Mouse (Mus musculus) ES-Bruce4 (cell line): ENCODE data around the gene Aqr.

ENCODE experiments used
- CTCF ChIP-seq: IDR thresholded peaks from one replicate; pipeline ENCODE4 v1.8.1; 2011; ENCODE audit warnings: low read depth, low read length
- EP300 ChIP-seq: IDR thresholded peaks from 2 replicates; pipeline ENCODE4 v1.6.1; 2011; ENCODE audit warnings: low read depth, low read length; ENCODE audit not compliant: insufficient read depth
- POLR2A ChIP-seq: IDR thresholded peaks from one replicate; pipeline ENCODE4 v1.8.1; 2011; ENCODE audit warnings: low read length; ENCODE audit not compliant: insufficient read depth

DNA sequence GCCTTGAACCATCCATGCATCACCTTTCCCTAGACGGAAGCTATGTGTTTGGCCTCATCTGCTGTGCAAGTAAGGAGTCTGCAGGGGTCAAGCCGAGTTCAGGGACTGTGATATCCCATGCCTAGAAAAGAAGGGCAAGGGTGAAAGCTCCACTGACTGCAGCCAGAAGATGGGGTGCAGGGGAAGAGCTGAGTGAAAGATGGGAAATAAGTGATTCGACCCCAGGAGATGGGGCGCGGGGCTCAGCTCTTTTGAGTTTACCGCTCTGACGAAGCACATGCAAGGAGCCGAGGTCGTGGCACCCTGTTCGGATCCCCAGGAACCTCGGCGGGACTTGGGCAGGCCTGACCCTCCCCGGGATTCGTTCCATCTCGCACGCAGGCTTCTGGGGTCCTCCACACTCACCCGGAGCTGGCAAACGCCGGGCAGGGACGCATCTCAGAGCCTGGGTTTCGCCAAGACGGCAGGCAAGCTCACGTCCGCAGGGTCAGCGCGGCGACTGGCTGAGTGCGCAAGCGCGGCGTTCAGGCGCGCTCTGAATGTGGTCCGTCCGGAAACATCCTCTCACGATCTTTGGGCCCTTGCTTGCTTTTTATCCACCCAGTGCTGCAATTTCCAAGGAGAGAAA lies 14.2 kb upstream of the Aqr start, which contains the start of gene Zfp770:
- no peak for TF ChIP-seq CTCF
- TF ChIP-seq POLR2A = peak; percentile 75
- 0 out of 2 replicates have a peak, but pooled peaks have one; percentile 41 for TF ChIP-seq EP300
